Mouse (Mus musculus): ENCODE measurements around the gene Kcna5. TPM values are rescaled to one million over a fixed set of nuclear protein-coding genes. Genes with fewer than 3 reads are reported as not detected.
A peak's percentile ranks its signal among the peaks of the same experiment; 100 is the strongest.

Kcna5 gene
- total RNA-seq (2021), result 10 to 100 TPM; 31.5 to 31.8 TPM
- long read RNA-seq, experiment 1, transcript Kcna5-201 (1 exons, 2,862 nt), result major isoform, 70 of 71 reads
- long read RNA-seq, experiment 1, partial matches to known transcripts, result 0 of 71 reads
- long read RNA-seq, experiment 1, other reads (novel, unspliced or antisense), result 1 of 71 reads
- long read RNA-seq, experiment 2, transcript Kcna5-201 (1 exons, 2,862 nt), result major isoform, 16 of 17 reads
- long read RNA-seq, experiment 2, partial matches to known transcripts, result 0 of 17 reads
- long read RNA-seq, experiment 2, other reads (novel, unspliced or antisense), result 1 of 17 reads

DNA sequence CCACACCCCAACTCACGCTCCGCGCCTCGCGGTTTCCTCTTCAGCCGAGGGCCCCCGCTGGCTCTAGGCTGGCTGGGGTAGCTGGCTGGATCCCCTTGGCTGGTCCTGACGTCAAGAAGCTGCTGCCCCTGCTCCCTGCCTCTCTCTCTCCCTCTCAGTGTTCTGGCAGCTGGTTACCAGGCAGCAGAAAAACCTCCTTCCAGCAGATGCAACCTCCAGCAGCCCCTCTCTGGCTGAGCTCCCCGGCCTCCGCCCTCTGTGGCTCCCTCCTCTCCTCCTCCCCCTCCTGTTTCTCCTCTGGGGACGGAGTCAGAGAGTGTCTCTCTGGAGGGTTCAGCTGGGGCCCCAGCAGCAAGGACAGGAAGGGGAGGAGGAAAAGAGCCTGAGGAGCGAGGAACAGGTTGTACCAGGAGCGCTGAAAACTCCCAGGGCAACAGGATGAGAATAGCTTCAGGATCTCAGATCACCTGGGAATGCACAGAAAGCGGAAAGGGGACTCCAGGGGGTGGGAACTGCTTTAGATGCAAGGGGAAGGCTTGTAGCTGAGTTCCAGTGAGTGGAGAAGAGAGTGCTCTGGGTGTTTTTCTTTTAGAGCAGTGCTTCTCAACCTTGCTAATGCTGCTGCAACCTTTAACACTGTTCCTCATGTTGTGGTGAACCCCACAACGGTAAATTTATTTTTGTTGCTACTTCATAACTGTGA, at the start of gene Kcna5:
Gene Kcna5, minus strand, starts transcription at position 205 of the 703 bp plus-strand sequence.
- intact Hi-C loops (cut with DNase I), result no loop called here
- DNase-seq, result peak; percentile 68 to 76

DNA sequence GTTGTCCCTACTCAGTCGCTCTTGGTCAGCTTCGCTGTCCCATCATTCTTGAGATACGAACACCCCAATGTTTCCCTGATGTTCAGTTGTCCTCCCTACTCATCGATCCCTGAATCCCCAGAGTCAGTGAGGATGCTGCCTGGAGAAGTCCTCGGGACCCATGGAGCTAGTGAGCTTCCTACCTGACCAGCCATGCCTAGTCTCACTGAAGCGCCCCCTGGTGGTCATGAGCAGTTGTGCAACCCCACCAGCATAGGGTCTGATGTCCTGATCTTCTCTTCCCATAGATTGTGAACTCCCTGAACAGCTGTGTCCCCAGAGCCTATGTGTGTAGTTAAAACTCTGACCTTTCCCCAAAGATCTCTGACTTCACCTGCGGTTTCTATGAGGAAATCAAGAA, 47.9 kb upstream of the Kcna5 start:
- intact Hi-C loops (cut with DNase I), result no loop called here
- DNase-seq, result peak; percentile 32 to 40

DNA sequence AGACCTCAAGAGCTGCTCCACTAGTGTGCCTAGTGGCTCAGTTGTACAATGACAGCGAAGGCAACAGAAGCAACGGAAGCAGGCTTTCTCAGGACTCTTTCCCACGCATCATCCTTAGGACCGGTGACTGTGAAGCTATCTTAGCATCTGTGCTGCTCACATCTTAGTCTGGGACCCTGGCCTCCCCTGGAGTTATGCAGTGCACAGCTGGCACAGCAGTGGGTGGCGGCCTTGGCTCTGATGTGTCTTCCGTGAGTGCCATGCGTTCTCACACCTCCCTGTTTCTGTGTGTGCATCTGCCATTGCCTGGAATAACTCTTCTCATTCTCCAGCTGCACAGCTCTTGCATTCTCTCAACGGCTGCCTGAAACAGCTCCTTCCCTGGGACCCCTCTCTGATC, 46.4 kb upstream of the Kcna5 start:
- no peak for DNase-seq
- intact Hi-C loops (cut with DNase I), result no loop called here

DNA sequence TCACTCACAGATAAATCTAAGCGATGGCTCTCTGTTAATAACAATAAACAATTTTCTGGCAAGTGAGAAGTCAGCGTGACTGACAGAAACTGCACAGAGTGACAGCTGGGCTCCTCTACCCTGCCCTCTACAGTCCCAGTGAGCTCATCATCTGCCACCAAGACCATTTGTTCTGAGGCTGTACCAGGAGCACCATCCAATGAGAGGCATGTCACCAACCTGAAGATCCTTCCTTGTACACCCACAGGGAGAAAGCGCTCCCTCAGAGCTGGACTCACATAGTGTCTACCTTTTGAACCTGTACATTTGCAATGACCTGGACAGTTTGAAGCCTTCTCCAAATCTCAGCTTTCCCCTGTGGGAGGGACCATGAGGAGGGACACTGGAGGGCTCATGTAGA, 45.4 kb upstream of the Kcna5 start:
- intact Hi-C loops (cut with DNase I), result no loop called here
- no peak for DNase-seq

DNA sequence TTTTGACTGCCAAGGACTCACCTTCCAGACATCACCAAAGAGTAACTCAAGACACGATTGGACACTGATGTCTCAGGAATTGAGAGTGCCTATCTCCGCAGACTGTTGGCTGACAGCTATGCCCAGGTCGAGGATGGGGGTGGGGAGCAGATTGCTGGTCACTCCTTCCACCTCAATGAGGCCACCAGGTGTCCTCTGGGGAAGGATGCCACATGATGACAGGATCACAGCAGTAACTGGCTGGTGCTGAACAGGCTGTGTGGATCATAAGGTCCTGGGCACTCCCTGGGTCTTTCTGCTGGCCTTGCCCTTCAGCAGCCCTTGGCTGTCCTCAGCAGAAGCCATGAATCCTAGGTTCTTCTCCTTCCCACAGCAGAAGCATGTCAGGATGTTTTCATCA, 42.2 kb upstream of the Kcna5 start:
- no peak for DNase-seq
- intact Hi-C loops (cut with DNase I), result no loop called here

DNA sequence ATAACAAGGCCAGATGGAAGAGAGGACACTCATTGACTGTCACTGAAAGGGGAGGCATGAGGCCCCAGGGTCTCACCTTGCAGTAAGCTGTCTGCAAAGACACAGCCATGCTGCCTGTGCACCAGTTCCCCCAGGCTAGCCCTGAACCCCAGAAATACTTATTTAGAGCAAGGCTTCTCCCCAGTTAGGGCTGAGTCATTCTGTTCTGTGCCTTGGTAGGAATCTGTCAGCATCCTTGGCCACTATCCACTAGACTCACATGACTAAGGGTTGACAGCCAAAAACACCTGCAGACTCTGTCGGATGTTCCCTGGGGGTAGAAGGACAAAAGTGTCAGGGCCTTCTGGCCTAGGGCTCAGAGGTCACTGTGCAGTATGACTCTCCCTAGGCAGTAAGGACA, 41.4 kb upstream of the Kcna5 start:
- no peak for DNase-seq
- intact Hi-C loops (cut with DNase I), result no loop called here

DNA sequence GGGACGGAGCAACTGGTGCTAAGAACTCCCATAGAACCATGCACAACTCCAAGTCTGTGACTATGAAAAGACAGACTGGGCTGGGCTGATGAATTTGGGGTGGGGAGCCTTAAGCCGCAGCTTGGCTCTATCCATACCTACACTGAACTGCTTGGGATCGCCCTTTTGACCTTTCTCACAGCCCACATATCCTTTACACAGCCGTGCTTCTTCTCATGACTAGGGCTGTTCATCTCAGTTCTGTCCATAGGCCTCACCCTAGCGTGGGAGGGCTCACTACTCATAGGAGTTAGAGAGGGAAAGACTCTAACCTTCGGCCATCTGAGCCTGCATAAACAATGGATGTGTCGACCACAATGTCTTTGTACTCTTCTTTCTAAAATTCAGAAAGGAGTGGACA, 39.6 kb upstream of the Kcna5 start:
- intact Hi-C loops (cut with DNase I), result no loop called here
- no peak for DNase-seq

DNA sequence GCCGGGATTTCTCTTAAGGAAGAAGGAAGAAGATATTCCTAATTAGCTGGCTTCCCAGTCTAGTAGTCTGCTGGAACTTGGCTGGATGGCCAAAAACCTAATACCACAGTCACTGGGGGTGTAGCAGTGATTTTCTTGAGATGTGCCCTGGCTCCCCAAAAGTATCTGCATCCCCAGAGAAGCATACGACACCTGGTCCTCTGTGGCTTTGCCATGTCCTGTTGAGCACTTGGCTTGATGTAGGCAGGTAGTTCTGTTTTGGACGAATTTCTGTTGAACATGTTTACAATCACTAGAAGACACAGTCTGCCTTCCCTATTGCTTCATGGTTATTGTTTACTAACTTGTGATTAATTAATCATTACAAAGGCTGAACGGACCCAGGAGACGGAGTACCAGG, 37.8 kb upstream of the Kcna5 start:
- DNase-seq, result no peak
- intact Hi-C loops (cut with DNase I), result no loop called here

DNA sequence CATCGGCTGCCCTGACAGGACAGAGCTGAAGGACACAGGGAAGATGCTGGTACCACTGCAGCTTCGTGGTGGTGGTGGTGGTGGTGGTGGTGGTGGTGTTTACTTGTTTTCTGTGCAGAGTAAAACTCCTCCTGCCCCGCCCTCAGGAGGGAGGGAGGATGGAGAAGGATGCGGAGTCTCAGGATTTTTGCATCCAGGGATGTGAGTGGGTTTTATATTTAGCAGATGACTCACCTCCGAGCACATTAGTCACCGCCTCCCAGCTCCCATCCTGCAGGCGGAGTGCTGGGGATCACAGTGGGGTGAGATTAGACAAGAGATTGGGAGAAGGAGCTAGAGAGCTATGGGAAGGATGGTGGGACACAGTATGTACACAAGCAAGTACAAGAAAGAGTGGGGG, 34.6 kb upstream of the Kcna5 start:
- no peak for DNase-seq
- intact Hi-C loops (cut with DNase I), result no loop called here

DNA sequence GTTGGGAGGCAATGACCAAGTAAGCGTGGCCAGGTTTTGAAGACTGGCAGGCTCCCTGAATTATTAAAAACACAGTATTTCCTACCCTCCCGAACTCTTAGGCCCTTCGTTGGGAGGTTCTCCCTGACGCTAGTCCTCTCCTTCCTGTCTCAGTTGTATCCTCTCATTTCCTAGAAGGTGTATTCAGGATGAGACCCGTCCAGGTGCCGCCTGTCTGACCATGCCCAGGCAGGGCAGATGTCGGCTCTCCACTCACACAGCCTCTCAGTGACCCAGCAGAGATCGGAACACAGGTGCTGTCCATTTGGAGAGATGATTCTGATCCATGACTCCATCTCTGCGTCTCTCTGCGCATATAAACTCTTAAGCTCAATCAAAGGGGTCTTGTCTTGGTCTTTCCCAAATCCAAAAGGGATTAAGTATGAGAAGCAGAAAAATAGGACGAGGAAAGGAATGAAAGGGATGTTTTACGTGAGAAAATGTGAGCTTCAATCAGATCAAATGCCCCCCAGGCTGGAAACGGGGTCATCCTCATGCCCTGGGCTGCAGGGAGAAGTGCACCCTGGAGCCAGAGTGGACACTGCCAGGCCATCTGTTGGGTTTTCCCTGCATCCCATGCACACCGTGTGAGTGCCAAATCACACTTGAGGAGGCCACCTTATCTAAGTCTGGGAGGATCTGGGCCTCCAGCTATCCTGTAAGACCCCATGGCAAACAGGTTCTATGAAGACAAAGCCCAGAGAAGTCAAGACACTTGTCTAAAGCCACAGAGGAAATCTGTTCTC, 33.0 kb upstream of the Kcna5 start:
- no peak for DNase-seq
- intact Hi-C loops (cut with DNase I), result no loop called here

DNA sequence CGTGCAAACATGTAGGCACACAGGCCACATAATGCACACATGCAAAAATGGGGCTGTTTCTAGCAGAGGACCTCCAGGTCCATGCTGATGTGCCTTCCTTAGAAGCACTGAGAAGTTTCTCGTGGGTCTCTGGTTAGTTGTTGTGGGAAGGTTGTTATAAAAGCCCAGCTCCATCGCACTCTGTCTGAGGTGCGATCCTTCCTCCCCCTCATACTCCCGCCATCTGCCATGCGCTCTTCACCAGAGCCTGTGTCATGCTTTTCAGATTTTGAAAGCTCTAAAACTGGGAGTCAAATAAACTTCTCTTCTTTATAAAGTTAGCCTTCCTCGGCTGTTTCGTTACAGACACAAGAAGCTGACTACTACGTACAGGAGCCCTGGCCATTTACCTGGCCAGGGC, 32.1 kb upstream of the Kcna5 start:
- DNase-seq, result no peak
- intact Hi-C loops (cut with DNase I), result no loop called here

DNA sequence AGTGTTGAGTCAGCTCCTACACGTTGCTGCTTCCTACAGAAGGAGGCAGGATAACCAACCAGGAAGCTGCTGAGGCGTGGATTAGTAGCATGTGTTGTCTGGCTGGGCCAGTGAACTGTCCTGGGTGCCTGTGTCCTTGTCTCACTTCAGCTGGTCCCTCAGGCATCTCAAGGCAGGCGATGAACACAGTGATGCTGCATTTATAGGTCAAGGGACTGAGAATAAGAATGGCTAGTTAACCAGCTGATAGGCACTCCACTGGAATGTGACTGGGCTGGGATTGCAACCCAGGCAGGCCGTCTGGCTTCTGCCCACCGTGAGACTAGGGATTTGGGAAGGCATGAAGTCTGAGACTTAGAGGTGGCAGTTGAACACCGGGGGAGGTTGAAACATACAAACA, 29.2 kb upstream of the Kcna5 start:
- no peak for DNase-seq
- intact Hi-C loops (cut with DNase I), result loop anchor here (1.0 kb wide), 1 partner anchor 138 kb away; no protein-coding TSS in a partner anchor

DNA sequence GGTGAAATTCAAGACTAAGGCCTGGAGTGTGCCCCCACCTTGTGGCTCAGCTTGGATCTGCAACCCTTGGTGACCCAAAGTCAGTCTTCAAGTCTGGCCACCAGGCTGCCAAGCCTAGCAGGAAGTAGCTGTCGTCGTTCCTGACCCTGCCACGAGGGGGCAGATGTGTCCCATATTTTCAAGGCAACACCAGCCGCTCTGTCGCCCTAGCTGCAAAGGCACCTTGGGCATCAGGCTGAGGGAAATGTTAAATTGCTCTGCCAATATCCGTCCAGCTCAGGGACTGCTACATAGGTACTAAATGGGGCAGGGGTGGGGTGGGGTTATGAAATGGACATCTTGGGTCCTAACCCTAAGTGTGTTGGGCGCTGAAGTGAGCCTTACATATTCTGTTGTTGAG, 28.7 kb upstream of the Kcna5 start:
- intact Hi-C loops (cut with DNase I), result loop anchor here (1.0 kb wide), 1 partner anchor 138 kb away; no protein-coding TSS in a partner anchor
- peak; percentile 77 to 86 for DNase-seq

DNA sequence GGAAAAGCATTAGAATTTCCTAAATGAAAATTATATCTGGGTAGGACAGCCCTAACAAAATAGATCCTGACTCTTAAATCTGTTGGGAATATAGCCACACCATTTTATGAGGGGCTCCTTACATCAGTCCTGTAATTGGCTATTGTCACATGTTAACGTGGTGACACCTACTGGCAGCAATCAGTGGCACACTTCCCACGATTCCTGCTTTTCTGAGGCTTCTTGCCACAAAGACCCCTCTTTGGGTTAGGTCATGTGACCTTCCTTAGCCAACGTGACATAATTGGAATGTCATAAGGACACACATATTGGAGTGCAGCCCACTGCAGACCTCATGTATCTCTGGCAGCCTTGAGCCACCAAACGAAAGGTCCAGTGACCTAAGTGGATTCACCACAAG, 26.5 kb upstream of the Kcna5 start:
- DNase-seq, result no peak
- intact Hi-C loops (cut with DNase I), result no loop called here

DNA sequence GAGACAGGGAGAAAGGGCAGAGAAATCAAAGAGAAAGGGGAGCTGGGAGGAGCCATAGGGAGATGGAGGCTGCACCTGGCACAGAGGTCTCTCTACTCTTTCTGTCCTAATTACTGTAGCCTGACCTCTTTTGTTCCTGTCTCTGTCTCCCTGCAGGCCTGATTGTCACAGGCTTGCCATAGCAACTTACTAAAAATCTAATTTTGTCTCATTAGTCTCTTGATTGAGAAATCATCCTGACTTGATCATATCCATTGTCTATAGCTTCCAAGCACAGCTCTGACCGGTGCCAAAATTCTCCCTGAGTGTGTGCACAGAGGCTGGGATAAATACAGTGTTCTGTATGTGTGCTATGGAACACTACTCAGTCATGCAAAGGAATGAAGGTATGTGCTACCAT, 25.5 kb upstream of the Kcna5 start:
- intact Hi-C loops (cut with DNase I), result no loop called here
- DNase-seq, result no peak

DNA sequence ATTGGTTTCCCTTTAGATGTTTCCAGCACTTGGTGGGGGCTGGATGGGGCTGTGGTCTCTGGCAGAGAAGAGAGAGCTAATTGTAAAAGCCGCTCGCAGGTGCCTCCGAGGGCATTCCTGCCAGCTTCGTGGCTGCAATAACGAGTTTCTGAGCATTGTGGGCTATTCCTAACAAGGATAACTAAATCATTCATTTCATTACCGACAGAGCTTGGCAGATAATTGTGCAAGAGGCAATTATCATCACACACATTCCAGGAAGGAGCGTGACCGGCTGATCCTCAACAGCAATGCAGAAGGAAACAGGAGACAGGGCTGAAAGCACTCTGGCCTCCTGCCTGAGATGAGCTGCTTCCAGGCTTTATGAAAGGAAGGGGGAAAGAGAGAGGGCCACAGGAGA, 24.8 kb upstream of the Kcna5 start:
- DNase-seq, result peak in 1 of 2 experiments; percentile 36
- intact Hi-C loops (cut with DNase I), result no loop called here

DNA sequence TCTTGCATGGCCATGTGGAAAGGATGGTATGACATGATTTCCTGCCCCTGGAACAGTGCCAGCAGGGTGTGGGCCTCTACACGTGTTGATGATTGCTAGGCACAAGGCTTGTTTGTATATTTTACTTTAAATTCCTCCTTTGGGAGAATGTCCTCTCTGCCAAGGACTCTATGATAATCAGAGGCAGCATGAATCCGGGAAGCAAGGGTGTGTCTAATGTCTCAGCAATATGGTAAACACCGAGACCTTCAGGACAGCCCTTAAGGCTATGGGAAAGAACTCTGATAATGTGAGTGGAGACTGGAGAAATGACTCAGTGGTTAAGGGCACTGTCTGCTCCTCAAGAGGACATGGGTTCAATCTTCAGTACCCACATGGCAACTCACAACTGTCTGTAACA, 23.1 kb upstream of the Kcna5 start:
- intact Hi-C loops (cut with DNase I), result no loop called here
- no peak for DNase-seq

DNA sequence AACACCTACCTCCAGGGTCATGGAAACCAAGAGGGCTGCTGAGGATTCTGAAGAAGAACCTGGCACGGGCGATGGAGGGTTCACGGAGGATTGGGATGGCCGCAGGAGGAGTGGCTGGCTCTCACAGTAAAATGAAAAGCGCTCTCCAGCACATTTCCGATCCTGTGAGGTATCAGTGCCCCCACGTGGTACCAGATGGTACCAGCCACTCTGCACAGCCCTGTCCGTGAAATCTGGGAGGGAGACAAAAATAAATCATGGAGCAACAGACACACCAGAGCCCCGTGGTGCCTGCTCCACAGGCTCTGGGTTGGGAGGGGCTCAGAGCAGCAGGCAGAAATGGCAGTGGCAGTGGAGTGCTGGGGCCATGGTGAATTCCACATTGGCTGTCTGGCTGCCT, 18.6 kb upstream of the Kcna5 start:
- intact Hi-C loops (cut with DNase I), result loop anchor here (5.0 kb wide), 1 partner anchor 402 kb away; no protein-coding TSS in a partner anchor
- peak; percentile 37 to 60 for DNase-seq

DNA sequence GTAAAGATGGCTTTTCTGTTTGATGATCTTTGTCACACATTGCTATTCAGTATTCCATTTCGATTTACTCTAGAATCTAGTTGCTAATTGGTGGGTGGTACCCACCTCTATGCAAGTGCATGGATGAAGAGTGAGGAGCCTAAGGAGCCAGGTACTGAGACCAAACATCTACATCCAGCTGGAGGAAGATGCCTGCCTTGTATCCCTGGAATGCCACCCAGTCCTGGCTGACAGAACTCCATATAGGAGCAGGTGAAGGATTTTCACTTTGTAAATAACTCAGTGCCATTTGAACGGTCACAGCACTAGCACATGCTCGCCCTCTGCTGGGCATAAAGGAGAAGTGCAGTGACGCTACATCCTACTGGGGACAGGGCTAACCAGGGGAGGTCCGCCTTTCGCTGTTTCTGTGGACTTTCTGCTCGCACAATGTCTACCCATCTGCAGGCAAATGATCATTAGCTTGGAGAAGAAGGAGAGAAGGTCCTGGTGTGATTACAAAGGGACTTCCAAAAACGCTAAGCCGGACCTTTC, 16.7 kb upstream of the Kcna5 start:
- intact Hi-C loops (cut with DNase I), result loop anchor here (1.0 to 5.0 kb wide), 3 partner anchors 15 to 400 kb away; no protein-coding TSS in a partner anchor
- DNase-seq, result peak; percentile 53 to 65

DNA sequence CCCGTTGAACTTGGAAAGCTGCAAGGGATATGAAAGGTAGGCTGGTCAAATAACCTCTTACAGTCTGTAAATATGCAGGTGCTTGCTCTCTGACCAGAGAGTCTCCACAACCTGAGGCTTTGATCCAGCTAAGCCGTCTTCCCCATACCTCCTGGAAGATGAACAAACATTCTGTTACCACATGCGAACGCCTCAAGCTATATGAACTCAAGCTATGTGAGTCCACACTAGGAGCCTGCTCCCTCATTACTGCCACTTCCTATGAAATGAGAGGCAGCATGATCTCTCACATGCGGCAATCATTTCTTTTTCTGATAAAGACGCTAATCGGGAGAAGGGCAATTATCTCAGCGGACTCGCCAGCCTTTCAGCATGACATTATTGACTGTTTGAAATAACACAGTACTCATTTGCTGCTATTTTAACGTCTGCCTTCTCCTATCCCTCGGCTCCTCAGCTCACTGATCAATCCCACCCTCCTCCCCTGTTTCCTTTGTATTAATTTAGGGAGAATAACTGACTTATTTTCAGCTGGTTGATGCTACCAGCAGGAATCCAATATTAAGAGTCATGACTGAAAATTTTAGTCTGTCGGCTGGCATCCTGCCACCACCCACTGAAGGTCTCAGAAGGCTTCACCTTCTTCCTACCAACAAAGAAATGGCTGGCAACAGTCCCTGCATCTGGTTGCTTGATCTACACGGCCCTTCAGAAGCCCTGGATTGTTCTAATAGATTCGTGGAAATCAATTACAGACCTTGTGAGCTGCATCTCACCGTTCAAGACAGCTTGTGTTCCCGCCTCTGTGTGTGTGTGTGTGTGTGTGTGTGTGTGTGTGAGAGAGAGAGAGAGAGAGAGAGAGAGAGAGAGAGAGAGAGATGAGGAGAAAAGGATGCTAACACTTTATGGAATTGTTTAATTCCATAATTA, 9.2 kb upstream of the Kcna5 start:
- intact Hi-C loops (cut with DNase I), result no loop called here
- no peak for DNase-seq

Data from heart, postnatal 14 days (tissue).